Mouse (Mus musculus): ENCODE data around the gene E2f6. TPM values are rescaled to one million over a fixed set of nuclear protein-coding genes. Genes with fewer than 3 reads are reported as not detected.

Gene E2f6
- polyA plus RNA-seq, 1 experiment from 2014 or later = 45.5 TPM

GRCm38 (mm10) chr12:16775351-16775750, 35.4 kb upstream of the E2f6 start:
- 73% methylated on average over 3 of the region's 3 CpGs for WGBS

GRCm38 (mm10) chr12:16778523-16778922, 32.2 kb upstream of the E2f6 start:
- ATAC-seq (replicated peaks; ENCODE audit: extremely low read depth, insufficient read depth, low FRiP score) = no peak
- Histone ChIP-seq H3K9me3 (replicated peaks; ENCODE audit: control insufficient read depth, low read length) (no peaks in the 10 kb centered on the region), H3K27ac (ENCODE audit: low read length) (no peak overlapping the region), H3K9ac (ENCODE audit: low read length) (no peak overlapping the region), H3K4me3 (ENCODE audit: low read length) (no peak overlapping the region), H3K27me3 (ENCODE audit: control insufficient read depth, insufficient read depth, low read length) (no peaks in the 10 kb centered on the region), H3K4me1 (ENCODE audit: control insufficient read depth, insufficient read depth, low read length) (peaks cover 2% of the 10 kb centered on the region; the same call in 1 of the 2 replicates), H3K4me2 (ENCODE audit: low read depth, low read length) (no peak overlapping the region), H3K36me3 (ENCODE audit: control insufficient read depth, insufficient read depth) (no peaks in the 10 kb centered on the region)
- whole genome bisulfite sequencing = 79% methylated on average over 5 of the region's 5 CpGs

More at GRCm38 (mm10) chr12:16775351-16775750, 35.4 kb upstream of the E2f6 start:
- Histone ChIP-seq H3K27ac (ENCODE audit: low read length) (no peak overlapping the region), H3K4me2 (ENCODE audit: low read depth, low read length) (no peak overlapping the region), H3K9me3 (replicated peaks; ENCODE audit: control insufficient read depth, low read length) (no peaks in the 10 kb centered on the region), H3K9ac (ENCODE audit: low read length) (no peak overlapping the region), H3K4me3 (ENCODE audit: low read length) (no peak overlapping the region), H3K27me3 (ENCODE audit: control insufficient read depth, insufficient read depth, low read length) (no peaks in the 10 kb centered on the region), H3K36me3 (ENCODE audit: control insufficient read depth, insufficient read depth) (no peaks in the 10 kb centered on the region), H3K4me1 (ENCODE audit: control insufficient read depth, insufficient read depth, low read length) (no peaks in the 10 kb centered on the region)
- no peak for ATAC-seq (replicated peaks; ENCODE audit: extremely low read depth, insufficient read depth, low FRiP score)

GRCm38 (mm10) chr12:16779165-16779564, 31.6 kb upstream of the E2f6 start:
- Histone ChIP-seq H3K4me2 (ENCODE audit: low read depth, low read length) (no peak overlapping the region), H3K9ac (ENCODE audit: low read length) (no peak overlapping the region), H3K27me3 (ENCODE audit: control insufficient read depth, insufficient read depth, low read length) (no peaks in the 10 kb centered on the region), H3K27ac (ENCODE audit: low read length) (no peak overlapping the region), H3K4me3 (ENCODE audit: low read length) (no peak overlapping the region), H3K36me3 (ENCODE audit: control insufficient read depth, insufficient read depth) (no peaks in the 10 kb centered on the region), H3K4me1 (ENCODE audit: control insufficient read depth, insufficient read depth, low read length) (peaks cover 2% of the 10 kb centered on the region; the same call in 1 of the 2 replicates), H3K9me3 (replicated peaks; ENCODE audit: control insufficient read depth, low read length) (no peaks in the 10 kb centered on the region)
- WGBS = 81% methylated on average over 2 of the region's 2 CpGs
- ATAC-seq (replicated peaks; ENCODE audit: extremely low read depth, insufficient read depth, low FRiP score) = no peak

DNA sequence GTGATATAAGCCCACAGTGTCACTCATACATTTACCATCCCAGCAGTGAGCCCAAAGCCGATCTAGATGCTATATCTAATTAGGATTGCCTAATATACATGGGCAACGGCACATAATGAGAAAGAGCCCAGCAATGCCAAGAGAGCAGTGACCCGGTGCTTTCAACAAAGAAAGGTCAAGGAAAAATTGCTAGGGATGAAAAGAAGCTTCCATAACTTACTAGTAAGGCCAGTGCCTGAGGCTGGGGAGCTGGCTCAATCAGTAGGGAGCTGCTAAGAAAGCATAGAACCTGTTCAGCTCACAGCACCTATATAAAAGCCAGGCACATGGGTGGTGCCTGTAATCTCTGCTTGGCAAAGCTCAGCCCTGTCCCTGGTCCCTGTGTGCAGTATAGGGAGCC, 30.4 kb upstream of the E2f6 start:
- Histone ChIP-seq H3K27me3 (ENCODE audit: control insufficient read depth, insufficient read depth, low read length) (no peaks in the 10 kb centered on the region), H3K4me3 (ENCODE audit: low read length) (no peak overlapping the region), H3K4me1 (ENCODE audit: control insufficient read depth, insufficient read depth, low read length) (peaks cover 2% of the 10 kb centered on the region; the same call in 1 of the 2 replicates), H3K9ac (ENCODE audit: low read length) (no peak overlapping the region), H3K9me3 (replicated peaks; ENCODE audit: control insufficient read depth, low read length) (no peaks in the 10 kb centered on the region), H3K4me2 (ENCODE audit: low read depth, low read length) (no peak overlapping the region), H3K27ac (ENCODE audit: low read length) (no peak overlapping the region), H3K36me3 (ENCODE audit: control insufficient read depth, insufficient read depth) (no peaks in the 10 kb centered on the region)
- no peak for ATAC-seq (replicated peaks; ENCODE audit: extremely low read depth, insufficient read depth, low FRiP score)
- WGBS = 87% methylated on average over 3 of the region's 3 CpGs

DNA sequence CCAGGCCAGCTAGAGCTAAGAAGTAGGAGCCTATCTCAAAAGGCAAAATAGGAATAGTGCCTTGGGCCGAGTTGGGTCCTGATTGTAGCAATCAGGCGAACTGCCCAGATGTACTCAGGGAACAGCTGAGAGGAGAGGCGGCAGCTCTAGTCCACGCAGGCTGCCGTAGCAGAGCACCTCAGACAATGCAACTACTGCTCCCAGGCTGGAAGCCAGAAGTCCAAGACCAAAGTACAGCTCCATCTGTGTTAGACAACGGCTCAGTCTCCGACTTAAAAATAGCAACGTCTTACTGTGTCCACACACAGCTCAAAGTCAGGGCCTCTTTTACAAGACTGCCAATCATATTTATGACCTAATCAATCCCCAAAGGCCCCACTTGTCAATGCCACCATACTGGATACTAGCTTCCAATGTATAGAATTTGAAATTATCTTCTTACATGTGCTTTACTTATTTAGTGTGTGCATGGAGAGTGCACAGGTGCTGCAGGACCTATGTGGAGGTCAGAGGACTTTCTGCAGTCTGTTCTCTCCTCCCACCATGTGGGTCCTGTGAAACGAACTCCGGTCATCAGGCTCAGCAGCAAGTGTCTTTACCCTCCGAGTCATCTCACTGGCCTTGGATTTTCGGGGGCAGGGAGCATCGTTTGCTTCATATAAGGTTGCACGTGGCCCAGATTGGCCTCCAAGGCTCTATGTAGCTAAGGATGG, 29.6 kb upstream of the E2f6 start:
- Histone ChIP-seq H3K36me3 (ENCODE audit: control insufficient read depth, insufficient read depth) (no peaks in the 10 kb centered on the region), H3K9me3 (replicated peaks; ENCODE audit: control insufficient read depth, low read length) (no peaks in the 10 kb centered on the region), H3K27ac (ENCODE audit: low read length) (no peak overlapping the region), H3K4me3 (ENCODE audit: low read length) (no peak overlapping the region), H3K9ac (ENCODE audit: low read length) (no peak overlapping the region), H3K4me1 (ENCODE audit: control insufficient read depth, insufficient read depth, low read length) (peaks cover 2% of the 10 kb centered on the region; the same call in 1 of the 2 replicates), H3K4me2 (ENCODE audit: low read depth, low read length) (no peak overlapping the region), H3K27me3 (ENCODE audit: control insufficient read depth, insufficient read depth, low read length) (no peaks in the 10 kb centered on the region)
- ATAC-seq (replicated peaks; ENCODE audit: extremely low read depth, insufficient read depth, low FRiP score) = no peak
- 55% methylated on average over 14 of the region's 14 CpGs for WGBS

DNA sequence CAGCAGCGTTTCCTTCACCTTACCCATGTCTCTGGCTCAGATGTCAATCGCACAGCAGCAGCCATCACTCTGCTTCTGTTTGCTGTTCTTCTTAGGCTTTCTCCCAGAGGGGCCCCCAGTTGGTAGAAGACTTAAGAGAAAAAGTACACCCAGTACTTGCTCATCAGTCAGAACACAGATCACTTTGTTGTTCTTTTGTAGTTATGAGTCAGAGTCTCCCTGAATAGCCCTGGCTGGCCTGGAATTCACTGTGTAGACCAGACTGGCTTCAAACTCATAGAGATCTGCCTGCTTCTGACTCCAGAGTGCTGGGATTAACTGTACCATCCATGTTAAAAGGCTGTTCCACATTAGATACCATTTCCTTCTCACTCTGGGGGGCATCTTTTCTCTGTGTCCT, 22.2 kb upstream of the E2f6 start:
- no peak for ATAC-seq (replicated peaks; ENCODE audit: extremely low read depth, insufficient read depth, low FRiP score)
- Histone ChIP-seq H3K4me2 (ENCODE audit: low read depth, low read length) (no peak overlapping the region), H3K4me1 (ENCODE audit: control insufficient read depth, insufficient read depth, low read length) (no peaks in the 10 kb centered on the region), H3K27me3 (ENCODE audit: control insufficient read depth, insufficient read depth, low read length) (no peaks in the 10 kb centered on the region), H3K4me3 (ENCODE audit: low read length) (no peak overlapping the region), H3K9me3 (replicated peaks; ENCODE audit: control insufficient read depth, low read length) (no peaks in the 10 kb centered on the region), H3K36me3 (ENCODE audit: control insufficient read depth, insufficient read depth) (no peaks in the 10 kb centered on the region), H3K9ac (ENCODE audit: low read length) (no peak overlapping the region), H3K27ac (ENCODE audit: low read length) (no peak overlapping the region)
- WGBS = 64% methylated on average over 2 of the region's 2 CpGs

- Histone ChIP-seq H3K27ac (ENCODE audit: low read length) (no peak overlapping the region), H3K4me3 (ENCODE audit: low read length) (no peak overlapping the region), H3K4me1 (ENCODE audit: control insufficient read depth, insufficient read depth, low read length) (no peaks in the 10 kb centered on the region), H3K27me3 (ENCODE audit: control insufficient read depth, insufficient read depth, low read length) (no peaks in the 10 kb centered on the region), H3K36me3 (ENCODE audit: control insufficient read depth, insufficient read depth) (no peaks in the 10 kb centered on the region), H3K9me3 (replicated peaks; ENCODE audit: control insufficient read depth, low read length) (no peaks in the 10 kb centered on the region), H3K9ac (ENCODE audit: low read length) (no peak overlapping the region), H3K4me2 (ENCODE audit: low read depth, low read length) (no peak overlapping the region)
- WGBS = 68% methylated on average over 1 of the region's 1 CpGs
- no peak for ATAC-seq (replicated peaks; ENCODE audit: extremely low read depth, insufficient read depth, low FRiP score)
These were observed 21.6 kb upstream of the E2f6 start for GRCm38 (mm10) chr12:16789199-16789598.

GRCm38 (mm10) chr12:16789756-16790155, 21.0 kb upstream of the E2f6 start:
- Histone ChIP-seq H3K27me3 (ENCODE audit: control insufficient read depth, insufficient read depth, low read length) (no peaks in the 10 kb centered on the region), H3K4me2 (ENCODE audit: low read depth, low read length) (no peak overlapping the region), H3K4me1 (ENCODE audit: control insufficient read depth, insufficient read depth, low read length) (no peaks in the 10 kb centered on the region), H3K9me3 (replicated peaks; ENCODE audit: control insufficient read depth, low read length) (no peaks in the 10 kb centered on the region), H3K36me3 (ENCODE audit: control insufficient read depth, insufficient read depth) (no peaks in the 10 kb centered on the region), H3K4me3 (ENCODE audit: low read length) (no peak overlapping the region), H3K9ac (ENCODE audit: low read length) (no peak overlapping the region), H3K27ac (ENCODE audit: low read length) (no peak overlapping the region)
- ATAC-seq (replicated peaks; ENCODE audit: extremely low read depth, insufficient read depth, low FRiP score) = no peak
- WGBS = 27% methylated on average over 4 of the region's 4 CpGs

DNA sequence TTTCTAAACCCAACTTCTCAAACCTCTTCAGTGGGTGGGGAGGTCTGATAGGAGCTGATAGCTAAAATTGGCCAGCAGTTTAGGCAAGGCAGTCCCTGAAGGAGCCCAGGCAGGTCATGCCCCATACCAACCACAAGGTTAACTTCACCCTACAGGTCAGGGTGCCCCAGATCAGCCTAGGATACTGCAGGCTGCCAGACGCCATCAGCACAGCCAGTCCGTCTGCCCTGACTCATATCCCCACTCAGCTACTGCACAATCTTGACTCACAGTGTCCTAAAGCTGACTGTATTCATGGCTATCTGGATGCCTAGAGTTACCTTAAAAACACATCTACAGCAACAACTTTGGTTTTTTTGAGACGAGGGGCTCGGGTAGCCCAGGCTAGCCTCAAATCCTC, 20.3 kb upstream of the E2f6 start:
- no peak for ATAC-seq (replicated peaks; ENCODE audit: extremely low read depth, insufficient read depth, low FRiP score)
- 57% methylated on average over 4 of the region's 4 CpGs for WGBS

More for the DNA sequence above, 20.3 kb upstream of the E2f6 start:
- Histone ChIP-seq H3K9ac (ENCODE audit: low read length) (no peak overlapping the region), H3K4me1 (ENCODE audit: control insufficient read depth, insufficient read depth, low read length) (no peaks in the 10 kb centered on the region), H3K4me2 (ENCODE audit: low read depth, low read length) (no peak overlapping the region), H3K27ac (ENCODE audit: low read length) (no peak overlapping the region), H3K9me3 (replicated peaks; ENCODE audit: control insufficient read depth, low read length) (no peaks in the 10 kb centered on the region), H3K4me3 (ENCODE audit: low read length) (no peak overlapping the region), H3K36me3 (ENCODE audit: control insufficient read depth, insufficient read depth) (no peaks in the 10 kb centered on the region), H3K27me3 (ENCODE audit: control insufficient read depth, insufficient read depth, low read length) (no peaks in the 10 kb centered on the region)
